Mouse (Mus musculus) WW6 (cell line): ENCODE data around the gene Mrm3.

Experiments
- DNase-seq: peaks from one replicate; pipeline ENCODE4 v3.0.0-alpha.2; 2013; ENCODE audit warnings: low read depth, low spot score

Mrm3 gene

GRCm38 (mm10) chr11:76287301-76287700, 43.8 kb downstream of the Mrm3 start:
- DNase-seq: peak; percentile 90

DNA sequence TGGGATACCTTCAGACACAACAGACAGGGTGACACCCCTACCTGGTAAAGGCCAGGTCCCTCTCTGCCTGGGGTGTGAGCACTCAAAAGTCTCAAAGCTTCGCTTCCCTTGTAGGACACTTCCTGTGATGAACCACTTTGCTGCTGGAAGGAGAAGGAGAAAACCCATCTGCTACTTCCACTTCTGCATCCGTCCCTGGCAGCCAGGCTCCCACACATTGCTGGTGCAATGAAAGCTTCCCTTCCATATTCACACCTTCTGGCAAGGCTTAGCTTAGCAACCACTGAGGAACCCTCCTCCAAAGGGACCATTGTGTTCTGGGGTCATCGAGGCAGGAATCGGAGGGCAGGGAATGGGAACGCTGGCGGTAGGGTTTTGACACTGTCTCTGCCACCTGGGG, 45.1 kb downstream of the Mrm3 start:
- no peak for DNase-seq

- no peak for DNase-seq
Observed at GRCm38 (mm10) chr11:76290367-76290766, 46.9 kb downstream of the Mrm3 start.

DNA sequence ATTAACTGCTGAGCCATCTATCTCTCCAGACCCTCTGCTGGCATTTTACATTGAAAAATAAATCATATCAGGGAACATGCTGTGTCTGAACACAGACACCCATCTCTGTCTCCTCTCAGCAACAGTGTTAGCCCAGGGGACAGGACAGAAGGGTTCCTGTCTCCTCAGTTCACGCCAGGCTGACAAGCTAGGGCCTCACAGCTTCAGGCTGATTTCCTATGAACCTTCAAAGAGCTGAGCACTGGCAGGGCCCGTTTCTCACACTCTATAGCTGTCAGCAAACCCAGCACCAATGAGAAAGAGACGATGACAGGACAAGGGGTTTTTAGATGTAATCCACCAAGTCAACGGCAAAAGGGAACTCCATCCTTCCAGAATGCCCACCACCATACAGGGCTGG, 48.4 kb downstream of the Mrm3 start:
- DNase-seq: no peak

DNA sequence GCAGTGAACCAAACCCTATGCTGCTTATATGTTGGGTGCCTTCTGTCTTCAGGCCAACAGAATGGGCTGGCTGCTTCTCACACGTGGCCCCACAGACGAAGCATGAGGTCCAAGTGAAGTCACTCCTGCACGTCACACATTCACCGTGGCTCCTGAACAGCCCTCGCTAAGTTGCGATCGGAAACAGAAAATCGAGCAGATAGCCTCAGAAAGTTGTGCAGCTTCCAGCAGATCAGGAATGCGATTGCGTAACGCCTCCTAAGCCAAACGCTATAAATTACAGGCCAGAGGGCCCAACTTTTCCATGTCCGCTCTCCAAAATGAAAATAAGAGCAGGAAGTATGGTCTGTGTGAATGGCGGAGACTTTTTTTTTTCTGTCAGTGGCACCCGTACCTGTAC, 48.9 kb downstream of the Mrm3 start:
- DNase-seq: no peak

DNA sequence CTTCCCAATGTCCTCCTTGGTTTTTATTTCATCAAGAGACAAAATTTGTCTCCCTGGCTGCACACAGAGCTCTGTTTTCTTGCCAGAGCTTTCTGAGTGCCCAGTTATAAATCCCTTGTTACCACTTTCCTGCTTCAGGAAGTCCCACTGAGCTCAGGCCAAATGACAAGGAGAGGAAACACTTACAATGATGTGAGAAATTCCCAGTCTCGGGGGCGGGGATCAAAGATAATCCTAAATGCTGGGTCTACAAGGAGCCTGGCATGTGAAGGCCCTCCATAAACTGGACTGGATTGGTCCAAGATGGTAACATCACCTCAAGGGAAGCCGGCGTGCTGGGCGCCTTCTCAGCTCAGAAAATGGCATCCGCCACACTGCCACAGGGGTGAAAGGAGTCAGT, 49.3 kb downstream of the Mrm3 start:
- DNase-seq: no peak

DNA sequence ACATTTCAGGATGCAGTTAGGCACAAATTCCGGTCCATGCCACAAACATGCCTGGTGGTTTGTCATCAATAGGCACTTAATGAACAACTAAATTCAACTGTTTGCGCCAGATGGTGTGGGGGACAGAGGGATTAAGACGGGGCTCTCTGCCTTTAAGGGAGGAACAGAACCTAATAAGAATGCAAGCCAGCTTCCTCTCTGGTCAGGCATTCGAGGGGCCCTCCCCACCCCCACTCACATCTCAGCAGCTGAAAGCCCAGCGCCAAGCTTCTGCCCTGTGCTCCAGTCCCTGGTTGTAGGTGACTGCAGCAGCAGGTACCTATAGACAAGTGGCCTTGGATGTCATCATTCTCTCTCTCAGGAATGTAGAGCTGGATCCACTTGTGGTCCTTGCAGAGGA, 50.6 kb downstream of the Mrm3 start:
- no peak for DNase-seq

- no peak for DNase-seq
Observed at GRCm38 (mm10) chr11:76294836-76295235, 51.3 kb downstream of the Mrm3 start.

DNA sequence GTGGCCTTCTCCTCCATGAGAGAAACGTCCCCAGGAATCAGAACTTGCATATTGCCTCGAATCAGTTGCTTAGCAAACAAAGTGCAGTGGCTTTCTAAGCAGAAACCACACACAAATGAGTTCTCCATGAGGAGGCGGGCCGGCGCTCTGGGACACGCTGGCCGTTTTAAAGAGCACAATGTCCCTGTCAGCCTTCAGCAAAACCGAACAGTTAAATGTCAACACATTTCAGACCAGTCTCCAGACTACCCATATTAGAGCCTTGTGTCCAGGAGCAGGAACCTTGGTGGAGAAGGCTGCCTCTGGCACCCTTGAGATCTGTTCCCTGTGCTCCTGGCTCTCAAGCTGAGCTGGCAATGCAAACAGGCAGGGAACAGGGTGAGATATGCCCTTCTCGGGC, 53.7 kb downstream of the Mrm3 start:
- no peak for DNase-seq

GRCm38 (mm10) chr11:76298457-76299000, 55.0 kb downstream of the Mrm3 start:
- no peak for DNase-seq
